Mouse (Mus musculus): ENCODE data around the gene Hacd3. TPM values are rescaled to one million over a fixed set of nuclear protein-coding genes. Genes with fewer than 3 reads are reported as not detected.

The Hacd3 gene
- total and polyA plus RNA-seq, 3 experiments: 3.3 to 48.1 (median 22.3) TPM

DNA sequence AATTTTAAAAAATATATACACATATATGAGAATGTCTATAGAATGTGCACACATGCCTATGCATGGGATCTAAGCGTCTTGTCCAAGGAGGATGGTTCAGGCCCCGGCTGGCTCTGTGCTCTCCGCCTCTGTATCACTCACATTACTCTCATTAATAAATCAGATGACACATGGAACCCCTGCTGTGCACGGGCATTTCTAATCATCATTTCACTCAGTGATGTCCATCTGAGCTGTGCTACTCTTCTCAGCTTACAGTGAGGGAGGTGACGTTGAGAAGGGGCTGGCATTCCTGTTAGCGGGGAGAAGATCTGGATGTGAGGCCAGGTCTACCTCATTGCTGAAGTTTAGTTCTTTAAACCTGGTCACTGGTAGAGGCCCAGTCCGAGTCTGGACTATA lies 5.7 kb upstream of the Hacd3 start:
- Histone ChIP-seq H3K9me3 (replicated peaks) (0 out of 2 replicates have a peak, but pooled peaks cover 4% of the 10 kb centered on the region), H3K4me3 (ENCODE audit: low read depth, low read length) (no peak overlapping the region), H3K4me1 (ENCODE audit: insufficient read depth, low read depth, low read length) (peaks cover 21% of the 10 kb centered on the region), H3K36me3 (replicated peaks) (no peaks in the 10 kb centered on the region), H3K27me3 (ENCODE audit: insufficient read depth, low read length) (peaks cover 6% of the 10 kb centered on the region; the same call in 1 of the 2 replicates)
- ATAC-seq (ENCODE audit: extremely low read depth, insufficient number of reproducible peaks, low FRiP score, poor library complexity, severe bottlenecking) (no peak), DNase-seq (ENCODE audit: low spot score) (no peak)
- TF ChIP-seq GATA1 (IDR thresholded peaks at IDR 0.05; ENCODE audit: borderline replicate concordance, low read length): no peak
- TF ChIP-seq TAL1 (conservative IDR thresholded peaks at IDR 0.05; ENCODE audit: low read depth, low read length): no peak

DNA sequence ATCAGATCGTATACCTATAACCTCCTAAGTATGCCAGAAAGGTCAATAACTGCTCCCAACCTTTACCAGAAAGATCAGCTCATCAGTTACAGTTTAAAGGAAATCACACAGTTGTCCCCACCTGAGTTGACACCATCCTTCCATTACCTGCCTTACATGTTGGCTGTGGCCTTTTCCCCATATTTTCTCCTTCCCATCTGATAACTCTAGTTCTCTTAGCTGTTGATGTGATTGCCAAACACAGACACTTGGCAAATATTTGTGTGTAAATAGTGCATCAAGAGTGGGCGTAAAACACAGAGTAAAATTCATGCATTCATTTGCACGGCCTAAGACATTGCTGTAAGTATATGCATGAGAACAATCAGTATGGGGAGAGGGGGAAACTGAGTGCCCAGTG lies 2.0 kb upstream of the Hacd3 start:
- H3K4me1 ChIP-seq (ENCODE audit: insufficient read depth, low read depth, low read length): peaks cover 38% of the 10 kb centered on the region
- DNase-seq (ENCODE audit: low spot score): no peak
- H3K9me3 ChIP-seq (replicated peaks): 0 out of 2 replicates have a peak, but pooled peaks cover 4% of the 10 kb centered on the region
- no peak overlapping the region for H3K4me3 ChIP-seq (ENCODE audit: low read depth, low read length)
- ATAC-seq (ENCODE audit: extremely low read depth, insufficient number of reproducible peaks, low FRiP score, poor library complexity, severe bottlenecking): no peak
- H3K27me3 ChIP-seq (ENCODE audit: insufficient read depth, low read length): peaks cover 6% of the 10 kb centered on the region; the same call in 1 of the 2 replicates
- TF ChIP-seq GATA2 (IDR thresholded peaks at IDR 0.05; ENCODE audit: borderline replicate concordance, low read depth, low read length) (no peak), TAL1 (conservative IDR thresholded peaks at IDR 0.05; ENCODE audit: low read depth, low read length) (no peak), POLR2AphosphoS5 (IDR thresholded peaks at IDR 0.05; ENCODE audit: insufficient replicate concordance, low read depth, low read length) (no peak), GATA1 (IDR thresholded peaks at IDR 0.05; ENCODE audit: borderline replicate concordance, low read length) (no peak), CTCF (IDR thresholded peaks at IDR 0.05; ENCODE audit: low read depth, low read length) (no peak)
- no peaks in the 10 kb centered on the region for H3K36me3 ChIP-seq (replicated peaks)

DNA sequence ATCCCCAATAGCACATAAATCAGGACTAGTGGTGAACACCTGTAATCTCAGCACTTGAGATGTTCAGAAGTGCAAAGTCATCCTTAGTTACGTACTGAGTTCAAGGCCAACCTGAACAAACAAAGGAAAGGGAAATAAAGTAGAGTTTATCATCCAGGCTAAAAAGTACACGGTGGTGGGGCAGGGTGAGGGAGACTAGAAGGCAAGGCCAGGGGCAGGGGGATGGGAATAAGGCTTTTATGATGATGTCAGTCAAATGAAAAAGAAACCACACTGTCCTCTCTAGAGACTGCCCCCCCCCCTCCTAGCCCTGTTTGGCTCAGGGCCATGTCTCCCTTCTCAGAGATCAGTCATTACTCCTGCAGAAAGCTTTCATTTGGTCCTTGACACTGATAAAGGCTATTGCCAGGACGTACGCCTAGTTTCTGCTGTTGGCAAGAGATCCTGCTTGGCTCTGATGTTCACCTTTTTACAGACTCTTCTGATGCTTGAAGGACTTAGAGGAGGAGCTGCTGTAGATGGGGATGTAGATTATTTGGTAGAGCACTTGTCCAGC lies 1.2 kb upstream of the Hacd3 start:
- peaks cover 46% of the 10 kb centered on the region for H3K4me1 ChIP-seq (ENCODE audit: insufficient read depth, low read depth, low read length)
- TF ChIP-seq GATA1 (IDR thresholded peaks at IDR 0.05; ENCODE audit: borderline replicate concordance, low read length): no peak
- TF ChIP-seq CTCF (IDR thresholded peaks at IDR 0.05; ENCODE audit: low read depth, low read length): no peak
- no peak for TF ChIP-seq TAL1 (conservative IDR thresholded peaks at IDR 0.05; ENCODE audit: low read depth, low read length)
- no peak for TF ChIP-seq POLR2AphosphoS5 (IDR thresholded peaks at IDR 0.05; ENCODE audit: insufficient replicate concordance, low read depth, low read length)
- TF ChIP-seq GATA2 (IDR thresholded peaks at IDR 0.05; ENCODE audit: borderline replicate concordance, low read depth, low read length): no peak
- no peak for ATAC-seq (ENCODE audit: extremely low read depth, insufficient number of reproducible peaks, low FRiP score, poor library complexity, severe bottlenecking)
- H3K36me3 ChIP-seq (replicated peaks): peaks cover 4% of the 10 kb centered on the region
- no peak overlapping the region for H3K4me3 ChIP-seq (ENCODE audit: low read depth, low read length)
- 0 out of 2 replicates have a peak, but pooled peaks cover 4% of the 10 kb centered on the region for H3K9me3 ChIP-seq (replicated peaks)
- no peak for DNase-seq (ENCODE audit: low spot score)
- H3K27me3 ChIP-seq (ENCODE audit: insufficient read depth, low read length): peaks cover 6% of the 10 kb centered on the region; the same call in 1 of the 2 replicates

DNA sequence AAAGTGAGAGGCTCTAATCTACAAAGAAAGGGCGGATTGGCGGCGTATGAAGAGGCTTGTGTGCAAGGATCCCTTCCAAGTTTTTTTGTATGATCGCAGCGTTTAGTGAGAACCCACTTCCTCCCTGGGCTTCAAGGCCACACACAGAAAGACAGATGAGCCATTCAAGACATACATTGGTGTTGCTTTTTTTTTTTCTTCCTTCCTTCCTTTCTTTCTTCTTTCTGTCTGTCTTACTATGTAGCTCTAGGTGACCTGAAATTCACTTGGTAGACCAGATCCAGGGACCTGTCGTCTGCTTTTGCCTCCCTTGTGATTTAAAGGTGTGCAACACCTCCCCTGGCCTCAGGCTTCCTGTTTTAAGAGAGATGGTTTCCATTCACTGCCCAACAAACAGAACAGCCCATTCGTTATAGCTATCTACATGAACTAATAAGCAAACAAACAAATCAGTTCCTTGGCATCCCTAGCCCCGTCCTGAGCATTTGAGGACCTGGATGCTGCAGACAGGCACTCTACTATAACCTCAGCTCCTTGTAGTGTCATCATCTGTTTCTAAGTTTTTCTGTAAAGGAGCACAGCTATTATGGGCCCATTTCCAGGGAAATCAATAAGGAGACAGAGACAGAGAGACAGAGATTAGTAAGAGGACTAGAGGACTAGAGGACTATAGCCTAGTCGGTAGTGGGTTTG lies 540 bp upstream of the Hacd3 start:
- no peak for ATAC-seq (ENCODE audit: extremely low read depth, insufficient number of reproducible peaks, low FRiP score, poor library complexity, severe bottlenecking)
- 0 out of 2 replicates have a peak, but pooled peaks cover 4% of the 10 kb centered on the region for H3K9me3 ChIP-seq (replicated peaks)
- no peak for TF ChIP-seq GATA1 (IDR thresholded peaks at IDR 0.05; ENCODE audit: borderline replicate concordance, low read length)
- no peak for TF ChIP-seq POLR2AphosphoS5 (IDR thresholded peaks at IDR 0.05; ENCODE audit: insufficient replicate concordance, low read depth, low read length)
- TF ChIP-seq TAL1 (conservative IDR thresholded peaks at IDR 0.05; ENCODE audit: low read depth, low read length): no peak
- no peak for TF ChIP-seq CTCF (IDR thresholded peaks at IDR 0.05; ENCODE audit: low read depth, low read length)
- no peak for TF ChIP-seq GATA2 (IDR thresholded peaks at IDR 0.05; ENCODE audit: borderline replicate concordance, low read depth, low read length)

DNA sequence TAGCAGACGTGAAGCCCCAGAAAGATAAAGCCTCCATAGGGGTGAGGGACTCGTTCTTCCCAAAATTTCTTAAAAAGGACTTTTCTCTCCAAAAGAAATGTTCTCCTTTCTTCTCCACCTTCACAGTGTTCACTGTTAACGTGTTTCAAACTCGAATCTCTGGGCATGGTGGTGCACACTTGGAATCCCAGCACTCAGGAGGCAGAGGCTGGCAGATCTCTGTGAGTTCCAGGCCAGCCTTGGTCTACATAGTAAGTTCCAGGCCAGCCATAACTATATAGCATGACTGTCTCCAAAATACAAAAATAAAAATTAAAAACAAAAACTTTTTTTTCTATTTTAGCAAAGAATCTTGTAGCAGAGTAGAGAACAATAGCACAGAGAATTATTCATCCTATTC lies 1.4 kb downstream of the Hacd3 start:
- peaks cover 3% of the 10 kb centered on the region; the same call in 1 of the 2 replicates for H3K27me3 ChIP-seq (ENCODE audit: insufficient read depth, low read length)
- H3K4me1 ChIP-seq (ENCODE audit: insufficient read depth, low read depth, low read length): peaks cover 66% of the 10 kb centered on the region
- ATAC-seq (ENCODE audit: extremely low read depth, insufficient number of reproducible peaks, low FRiP score, poor library complexity, severe bottlenecking) (no peak), DNase-seq (ENCODE audit: low spot score) (no peak)
- no peak overlapping the region; the same call in 1 of the 2 replicates for H3K4me3 ChIP-seq (ENCODE audit: low read depth, low read length)
- peaks cover 17% of the 10 kb centered on the region for H3K36me3 ChIP-seq (replicated peaks)
- TF ChIP-seq GATA2 (IDR thresholded peaks at IDR 0.05; ENCODE audit: borderline replicate concordance, low read depth, low read length) (no peak), POLR2AphosphoS5 (IDR thresholded peaks at IDR 0.05; ENCODE audit: insufficient replicate concordance, low read depth, low read length) (no peak), CTCF (IDR thresholded peaks at IDR 0.05; ENCODE audit: low read depth, low read length) (no peak), GATA1 (IDR thresholded peaks at IDR 0.05; ENCODE audit: borderline replicate concordance, low read length) (no peak), TAL1 (conservative IDR thresholded peaks at IDR 0.05; ENCODE audit: low read depth, low read length) (no peak)
- H3K9me3 ChIP-seq (replicated peaks): 0 out of 2 replicates have a peak, but pooled peaks cover 1% of the 10 kb centered on the region

More for the DNA sequence above, 540 bp upstream of the Hacd3 start:
- H3K4me1 ChIP-seq (ENCODE audit: insufficient read depth, low read depth, low read length): peaks cover 48% of the 10 kb centered on the region
- peak overlapping the region; percentile 100 for H3K4me3 ChIP-seq (ENCODE audit: low read depth, low read length)
- peaks cover 6% of the 10 kb centered on the region; the same call in 1 of the 2 replicates for H3K27me3 ChIP-seq (ENCODE audit: insufficient read depth, low read length)
- no peak for DNase-seq (ENCODE audit: low spot score)
- peaks cover 6% of the 10 kb centered on the region for H3K36me3 ChIP-seq (replicated peaks)

- Histone ChIP-seq H3K27me3 (ENCODE audit: insufficient read depth, low read length) (no peaks in the 10 kb centered on the region), H3K36me3 (replicated peaks) (peaks cover 23% of the 10 kb centered on the region), H3K9me3 (replicated peaks) (no peaks in the 10 kb centered on the region), H3K4me1 (ENCODE audit: insufficient read depth, low read depth, low read length) (peaks cover 70% of the 10 kb centered on the region), H3K4me3 (ENCODE audit: low read depth, low read length) (peak overlapping the region; percentile 43; the same call in 1 of the 2 replicates)
- TF ChIP-seq GATA1 (IDR thresholded peaks at IDR 0.05; ENCODE audit: borderline replicate concordance, low read length): no peak
- DNase-seq (ENCODE audit: low spot score): no peak
- ATAC-seq (ENCODE audit: extremely low read depth, insufficient number of reproducible peaks, low FRiP score, poor library complexity, severe bottlenecking): no peak
Measured at GRCm38 (mm10) chr9:65019146-65019545, 2.3 kb downstream of the Hacd3 start.
